In genomic region chr7:109114950-109115349, GRCm38 (mm10) we compare ENCODE assay signal across 9 mouse cellular contexts. TPM values are rescaled to one million over a fixed set of nuclear protein-coding genes. Genes with fewer than 3 reads are reported as not detected.
A peak's percentile ranks its signal among the peaks of the same experiment; 100 is the strongest.
DNase-seq lines count a peak whose midpoint lies in the region; ATAC-seq lines count a peak whose summit lies in the region.
"Had no signal": no experiment of that assay in that cellular context is flagged by ENCODE, and none has a peak within 500 bp of the region (broad histone marks: within the 10 kb centered on the region; RNA-seq: fewer than 3 reads in every experiment).

No protein-coding gene starts in this region.

- no peaks in the 10 kb centered on the region for H3K9me3 ChIP-seq in heart, embryonic 10.5 days
- H3K9me3 ChIP-seq in liver, embryonic 11.5 days (ENCODE audit: control insufficient read depth, low read length): no peaks in the 10 kb centered on the region
- H3K9me3 ChIP-seq in neural tube, embryonic 14.5 days (ENCODE audit: control insufficient read depth, low read length): no peaks in the 10 kb centered on the region

- H3K9ac ChIP-seq in liver, embryonic 11.5 days (ENCODE audit: low read depth, low read length): peak overlapping the region; percentile 10
- no peak overlapping the region for H3K9ac ChIP-seq in neural tube, embryonic 14.5 days (replicated peaks; ENCODE audit: low read depth, low read length)

- no peaks in the 10 kb centered on the region for H3K27me3 ChIP-seq in heart, embryonic 10.5 days (ENCODE audit: insufficient read depth, poor library complexity, severe bottlenecking)
- no peaks in the 10 kb centered on the region for H3K27me3 ChIP-seq in liver, embryonic 11.5 days (replicated peaks; ENCODE audit: control insufficient read depth, insufficient read depth, low read length)
- no peaks in the 10 kb centered on the region for H3K27me3 ChIP-seq in neural tube, embryonic 14.5 days (ENCODE audit: control insufficient read depth, insufficient read depth, low read length)

- peak overlapping the region; percentile 29 for H3K4me2 ChIP-seq in liver, embryonic 11.5 days
- no peak overlapping the region for H3K4me2 ChIP-seq in neural tube, embryonic 14.5 days (ENCODE audit: low read depth, low read length)

- H3K36me3 ChIP-seq in heart, embryonic 10.5 days: no peaks in the 10 kb centered on the region
- no peaks in the 10 kb centered on the region for H3K36me3 ChIP-seq in liver, embryonic 11.5 days (ENCODE audit: control insufficient read depth, insufficient read depth, low read length)
- no peaks in the 10 kb centered on the region for H3K36me3 ChIP-seq in neural tube, embryonic 14.5 days (ENCODE audit: control insufficient read depth, insufficient read depth, low read length)

- DNase-seq in heart, embryonic 10.5 days (ENCODE audit: low spot score): peak; percentile 96
- no peak for DNase-seq in heart, postnatal 10 days
- DNase-seq in liver, embryonic 11.5 days (ENCODE audit: low spot score): peak; percentile 77
- DNase-seq in cerebellum, postnatal 4 days (ENCODE audit: low spot score in 2 of 2): no peak
- no peak for DNase-seq in cerebellum, postnatal 10 days
- DNase-seq: lung, adult 2 months had no signal

- intact Hi-C loops in heart, postnatal 10 days (cut with DNase I): no loop called here

- WGBS in heart, embryonic 10.5 days: 8% methylated on average over 10 of the region's 10 CpGs
- WGBS in liver, embryonic 11.5 days: 9% methylated on average over 10 of the region's 10 CpGs
- 9% methylated on average over 10 of the region's 10 CpGs for whole genome bisulfite sequencing in neural tube, embryonic 14.5 days

- H3K4me3 ChIP-seq in heart, embryonic 10.5 days: no peak overlapping the region
- H3K4me3 ChIP-seq in liver, embryonic 11.5 days (ENCODE audit: low read depth, low read length): no peak overlapping the region
- no peak overlapping the region for H3K4me3 ChIP-seq in neural tube, embryonic 14.5 days (ENCODE audit: low read depth, low read length)

- peak overlapping the region; percentile 67; the same call in 1 of the 2 replicates for H3K27ac ChIP-seq in heart, embryonic 10.5 days
- H3K27ac ChIP-seq in liver, embryonic 11.5 days (ENCODE audit: low read depth, low read length): peak overlapping the region; percentile 91
- no peak overlapping the region for H3K27ac ChIP-seq in neural tube, embryonic 14.5 days (ENCODE audit: low read depth, low read length)

- ATAC-seq in erythroblast, adult 5-6 weeks (replicated peaks; ENCODE audit: low FRiP score, poor library complexity, severe bottlenecking): peak; percentile 78
- peak; percentile 93 for ATAC-seq in liver, embryonic 11.5 days (replicated peaks; ENCODE audit: low FRiP score)
- ATAC-seq in neural tube, embryonic 14.5 days (ENCODE audit: low read depth): peak; percentile 80; the same call in 1 of the 2 replicates
- ATAC-seq in activated CD4-positive, CD25-positive, alpha-beta regulatory T cell, adult 4 months: no peak

- peaks cover 10% of the 10 kb centered on the region for H3K4me1 ChIP-seq in heart, embryonic 10.5 days
- peaks cover 46% of the 10 kb centered on the region for H3K4me1 ChIP-seq in liver, embryonic 11.5 days (replicated peaks; ENCODE audit: control insufficient read depth, insufficient read depth, low read length)
- no peaks in the 10 kb centered on the region for H3K4me1 ChIP-seq in neural tube, embryonic 14.5 days (ENCODE audit: control insufficient read depth, insufficient read depth, low read length)

RNA-seq across cellular contexts. Expression of gene Ric3, which starts 31.8 kb away (rescaled TPM):
- 2.4 and 2.9 TPM in 2 replicates for polyA plus RNA-seq in heart, embryonic 10.5 days (2016; fragmentation: Nextera tagmentation; extraction: Ambion mirVana)
- under 1 TPM; 0.45 to 0.67 TPM for total RNA-seq in heart, postnatal 10 days (2021)
- not detected in 2 replicates for total RNA-seq in erythroblast, adult 5-6 weeks (2015; ENCODE audit: low replicate concordance)
- total RNA-seq in erythroblast, adult 5-6 weeks (2017; ENCODE audit: low replicate concordance): 0.26 TPM in 1 of 2 replicates, not detected in the other
- polyA plus RNA-seq in liver, embryonic 11.5 days (2014; fragmentation: Nextera tagmentation; extraction: Ambion mirVana): 1.3 and 2.2 TPM in 2 replicates
- polyA plus RNA-seq in neural tube, embryonic 14.5 days (2014; fragmentation: Nextera tagmentation; extraction: Ambion mirVana): 34.6 and 35.2 TPM in 2 replicates
- under 1 TPM; 0.15 to 0.20 TPM for polyA plus RNA-seq in activated CD4-positive, CD25-positive, alpha-beta regulatory T cell, adult 4 months (2017; shearing (Covaris generic))

Comparison
In these comparisons a context has a peak if more than half of its experiments do, and no peak if none do; other contexts are left out.
1. DNase-seq: peak in heart, embryonic 10.5 days (single experiment) and liver, embryonic 11.5 days (single experiment); none in heart, postnatal 10 days (0 of 2), cerebellum, postnatal 4 days (0 of 2) and cerebellum, postnatal 10 days (0 of 2).